Mouse (Mus musculus): Measurements from ENCODE around the gene Magoh. TPM values are rescaled to one million over a fixed set of nuclear protein-coding genes. Genes with fewer than 3 reads are reported as not detected.
A peak's percentile ranks its signal among the peaks of the same experiment; 100 is the strongest.

Magoh gene
- total RNA-seq, 2 experiments from 2014 or later: 33.9 to 41.7 TPM

DNA sequence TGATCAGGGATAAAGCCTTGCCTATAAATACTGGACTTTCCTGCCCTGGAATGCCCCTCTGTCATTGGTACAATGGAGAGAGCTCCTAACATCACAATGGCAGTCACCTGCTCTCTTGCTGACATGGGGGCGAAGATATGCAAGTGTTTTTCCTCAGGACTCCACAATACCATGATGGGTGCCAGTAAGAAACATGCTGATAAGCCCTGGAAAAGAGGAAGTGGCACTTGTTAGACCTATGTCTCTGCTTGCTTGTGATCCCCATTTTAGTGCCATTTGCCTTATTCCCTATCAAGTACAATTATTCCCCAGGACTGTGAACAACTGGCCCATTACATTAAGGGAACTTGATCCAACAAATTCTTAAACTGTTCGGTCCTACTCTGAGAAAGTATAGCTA, 49.2 kb downstream of the Magoh start:
- no peak for DNase-seq (ENCODE audit: extremely low spot score in 1 of 2, low spot score in 2 of 2)
- Histone ChIP-seq H3K4me3 (no peak overlapping the region), H3K27ac (no peak overlapping the region)
- intact Hi-C loops (cut with DNase I): no loop called here
- no peak for TF ChIP-seq CTCF (IDR thresholded peaks at IDR 0.05)

DNA sequence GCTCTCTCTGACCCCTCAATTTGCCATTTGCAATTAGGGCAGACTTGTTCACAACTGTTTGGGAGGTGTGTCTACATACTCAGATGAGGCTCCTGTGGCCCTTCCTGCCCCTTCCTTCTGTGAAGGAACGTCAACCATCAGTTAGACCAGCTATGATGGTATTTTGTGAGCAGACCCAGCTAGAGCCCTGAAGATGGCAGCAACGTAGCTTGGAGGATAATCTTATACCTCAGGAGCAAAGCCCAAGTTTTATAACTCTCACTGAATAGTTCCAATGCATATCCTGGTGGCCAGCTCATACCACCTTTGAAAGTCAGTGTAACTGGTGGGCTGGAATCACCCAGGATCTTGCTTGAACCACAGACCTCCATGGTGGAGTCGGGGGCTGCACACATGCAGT, 51.9 kb downstream of the Magoh start:
- Histone ChIP-seq H3K4me3 (no peak overlapping the region), H3K27ac (no peak overlapping the region)
- DNase-seq (ENCODE audit: extremely low spot score in 1 of 2, low spot score in 2 of 2): no peak
- intact Hi-C loops (cut with DNase I): no loop called here
- TF ChIP-seq CTCF (IDR thresholded peaks at IDR 0.05): peak; percentile 41

GRCm38 (mm10) chr4:107933239-107933638, 53.7 kb downstream of the Magoh start:
- no peak overlapping the region for H3K4me3 ChIP-seq
- intact Hi-C loops (cut with DNase I): no loop called here
- TF ChIP-seq CTCF (IDR thresholded peaks at IDR 0.05): no peak
- no peak overlapping the region for H3K27ac ChIP-seq
- no peak for DNase-seq (ENCODE audit: extremely low spot score in 1 of 2, low spot score in 2 of 2)

- Histone ChIP-seq H3K4me3 (no peak overlapping the region), H3K27ac (no peak overlapping the region)
- DNase-seq (ENCODE audit: extremely low spot score in 1 of 2, low spot score in 2 of 2): no peak
- no peak for TF ChIP-seq CTCF (IDR thresholded peaks at IDR 0.05)
- intact Hi-C loops (cut with DNase I): loop anchor here (5.0 kb wide), 2 partner anchors 82 to 392 kb away; partner anchors contain the start of gene Coa7
Measured at GRCm38 (mm10) chr4:107935254-107935653, 55.7 kb downstream of the Magoh start.

Other genes starting within 250 kb of the Magoh start
- under 1 TPM; 0.27 to 0.44 TPM for gene Dmrtb1, start 195.5 kb upstream of the Magoh start, total RNA-seq (2021)
- gene Lrp8, start 77.5 kb upstream of the Magoh start, total RNA-seq (2021): 100 to 1,000 TPM in 1 of 2 experiments, 10 to 100 TPM in 1; 93.2 to 123 TPM
- gene 0610037L13Rik, start 10.1 kb downstream of the Magoh start, total RNA-seq (2021): 10 to 100 TPM; 56.6 to 62.9 TPM
- 1 to 10 TPM; 4.3 to 7.6 TPM for gene Cpt2, start 43.9 kb downstream of the Magoh start, total RNA-seq (2021)
- gene Slc1a7, start 88.6 kb downstream of the Magoh start, total RNA-seq (2021): under 1 TPM; 0.43 to 0.94 TPM
- gene Podn, start 216.7 kb downstream of the Magoh start, total RNA-seq (2021): 10 to 100 TPM in 1 of 2 experiments, 1 to 10 TPM in 1; 8.7 to 10.4 TPM